In genomic region chr11:68058466-68059201, GRCm38 (mm10) we compare ENCODE assay signal across 19 mouse cellular contexts.
DNase-seq lines count a peak whose midpoint lies in the region; ATAC-seq and TF ChIP-seq lines count a peak whose summit lies in the region.
"Had no signal": no experiment of that assay in that cellular context is flagged by ENCODE, and none has a peak within 500 bp of the region (broad histone marks: within the 10 kb centered on the region; RNA-seq: fewer than 3 reads in every experiment).

No protein-coding gene starts in this region.

- 64% methylated on average over 5 of the region's 5 CpGs for WGBS in heart, embryonic 11.5 days (ENCODE audit: insufficient replicate concordance)
- 79% methylated on average over 5 of the region's 5 CpGs for WGBS in midbrain, embryonic 11.5 days
- WGBS in midbrain, postnatal 0 days: 72% methylated on average over 5 of the region's 5 CpGs

- no peaks in the 10 kb centered on the region for H3K9me3 ChIP-seq in heart, embryonic 11.5 days (replicated peaks; ENCODE audit: control insufficient read depth, low read length)
- no peaks in the 10 kb centered on the region for H3K9me3 ChIP-seq in midbrain, embryonic 11.5 days (ENCODE audit: control insufficient read depth, low read length)
- no peaks in the 10 kb centered on the region for H3K9me3 ChIP-seq in midbrain, postnatal 0 days (ENCODE audit: low read length)
- H3K9me3 ChIP-seq: embryonic facial prominence, embryonic 10.5 days; hindbrain, embryonic 15.5 days; limb, embryonic 13.5 days; midbrain, embryonic 12.5 days had no signal

- H3K4me3 ChIP-seq in heart, embryonic 11.5 days (ENCODE audit: low read depth, low read length): no peak overlapping the region
- H3K4me3 ChIP-seq in midbrain, embryonic 11.5 days (ENCODE audit: low read depth, low read length): no peak overlapping the region
- H3K4me3 ChIP-seq in midbrain, postnatal 0 days (ENCODE audit: low read depth, low read length): no peak overlapping the region
- H3K4me3 ChIP-seq: embryonic facial prominence, embryonic 10.5 days; erythroblast, embryonic 14.5 days; hindbrain, embryonic 15.5 days; limb, embryonic 13.5 days; midbrain, embryonic 12.5 days; myocyte had no signal

- no peak for ATAC-seq in heart, embryonic 11.5 days (replicated peaks; ENCODE audit: insufficient number of reproducible peaks, low FRiP score, low TSS enrichment)
- ATAC-seq in midbrain, embryonic 11.5 days (ENCODE audit: low FRiP score): no peak
- no peak for ATAC-seq in midbrain, postnatal 0 days (ENCODE audit: low FRiP score)
- no peak for ATAC-seq in erythroid progenitor cell, adult 5-6 weeks (replicated peaks; ENCODE audit: low FRiP score, poor library complexity, severe bottlenecking)
- ATAC-seq: forebrain, embryonic 16.5 days; intestine, embryonic 16.5 days had no signal

- no peak overlapping the region for H3K9ac ChIP-seq in heart, embryonic 11.5 days (ENCODE audit: low read depth, low read length)
- no peak overlapping the region for H3K9ac ChIP-seq in midbrain, embryonic 11.5 days (ENCODE audit: low read length)
- H3K9ac ChIP-seq in midbrain, postnatal 0 days (replicated peaks; ENCODE audit: low read length, poor library complexity, severe bottlenecking): no peak overlapping the region
- H3K9ac ChIP-seq: hindbrain, embryonic 15.5 days; limb, embryonic 13.5 days; midbrain, embryonic 12.5 days had no signal

- no peaks in the 10 kb centered on the region for H3K27me3 ChIP-seq in heart, embryonic 11.5 days (ENCODE audit: control insufficient read depth, insufficient read depth, low read length)
- no peaks in the 10 kb centered on the region for H3K27me3 ChIP-seq in midbrain, embryonic 11.5 days (ENCODE audit: control insufficient read depth, insufficient read depth, low read length)
- H3K27me3 ChIP-seq in midbrain, postnatal 0 days (ENCODE audit: insufficient read depth, low read length): no peaks in the 10 kb centered on the region
- H3K27me3 ChIP-seq: hindbrain, embryonic 15.5 days had no signal

- H3K27ac ChIP-seq in heart, embryonic 11.5 days (ENCODE audit: low read depth, low read length): no peak overlapping the region
- H3K27ac ChIP-seq in midbrain, embryonic 11.5 days (ENCODE audit: low read depth, low read length): no peak overlapping the region
- no peak overlapping the region for H3K27ac ChIP-seq in midbrain, postnatal 0 days (ENCODE audit: low read depth, low read length)
- H3K27ac ChIP-seq: embryonic facial prominence, embryonic 10.5 days; hindbrain, embryonic 15.5 days; limb, embryonic 13.5 days; midbrain, embryonic 12.5 days had no signal

- DNase-seq in heart, adult 18-20 months: peak; percentile 34 to 58
- peak; percentile 60 for DNase-seq in midbrain, embryonic 11.5 days (ENCODE audit: low spot score, missing footprints)
- DNase-seq in midbrain, postnatal 0 days (ENCODE audit: low spot score): no peak
- peak; percentile 35 for DNase-seq in heart, adult 8-10 months (ENCODE audit: low spot score)
- no peak for DNase-seq in neural tube, embryonic 10.5 days (ENCODE audit: extremely low spot score, low spot score)
- DNase-seq: cerebellum, adult 11-12 months; kidney, postnatal 25 days; retina, postnatal 1 day; right cerebral cortex, postnatal 4 days had no signal

- no peak for TF ChIP-seq CTCF in midbrain, postnatal 0 days (IDR thresholded peaks at IDR 0.05)

- H3K4me2 ChIP-seq in heart, embryonic 11.5 days: no peak overlapping the region
- H3K4me2 ChIP-seq in midbrain, embryonic 11.5 days: no peak overlapping the region
- no peak overlapping the region for H3K4me2 ChIP-seq in midbrain, postnatal 0 days (ENCODE audit: low read depth, low read length, poor library complexity, severe bottlenecking)
- H3K4me2 ChIP-seq: hindbrain, embryonic 15.5 days; limb, embryonic 13.5 days; midbrain, embryonic 12.5 days had no signal

- no peaks in the 10 kb centered on the region for H3K36me3 ChIP-seq in heart, embryonic 11.5 days (ENCODE audit: control insufficient read depth, insufficient read depth, low read length)
- no peaks in the 10 kb centered on the region for H3K36me3 ChIP-seq in midbrain, embryonic 11.5 days (ENCODE audit: control insufficient read depth, insufficient read depth, low read length)
- H3K36me3 ChIP-seq in midbrain, postnatal 0 days (ENCODE audit: insufficient read depth, low read length): no peaks in the 10 kb centered on the region
- H3K36me3 ChIP-seq: embryonic facial prominence, embryonic 10.5 days; hindbrain, embryonic 15.5 days; limb, embryonic 13.5 days; midbrain, embryonic 12.5 days had no signal

- H3K4me1 ChIP-seq in heart, embryonic 11.5 days (ENCODE audit: control insufficient read depth, insufficient read depth, low read length): peaks cover 4% of the 10 kb centered on the region; the same call in 1 of the 2 replicates
- H3K4me1 ChIP-seq in midbrain, embryonic 11.5 days (ENCODE audit: control insufficient read depth, insufficient read depth, low read length): no peaks in the 10 kb centered on the region
- no peaks in the 10 kb centered on the region for H3K4me1 ChIP-seq in midbrain, postnatal 0 days (ENCODE audit: insufficient read depth, low read length)
- H3K4me1 ChIP-seq: hindbrain, embryonic 15.5 days; midbrain, embryonic 12.5 days had no signal

Comparison
In these comparisons a context has a peak if more than half of its experiments do, and no peak if none do; other contexts are left out.
1. DNase-seq: peak in heart, adult 18-20 months (2 of 2), midbrain, embryonic 11.5 days (single experiment) and heart, adult 8-10 months (single experiment); none in midbrain, postnatal 0 days (single experiment) and neural tube, embryonic 10.5 days (single experiment).